25 mouse cellular contexts compared by ENCODE assay signal in the genomic region with DNA sequence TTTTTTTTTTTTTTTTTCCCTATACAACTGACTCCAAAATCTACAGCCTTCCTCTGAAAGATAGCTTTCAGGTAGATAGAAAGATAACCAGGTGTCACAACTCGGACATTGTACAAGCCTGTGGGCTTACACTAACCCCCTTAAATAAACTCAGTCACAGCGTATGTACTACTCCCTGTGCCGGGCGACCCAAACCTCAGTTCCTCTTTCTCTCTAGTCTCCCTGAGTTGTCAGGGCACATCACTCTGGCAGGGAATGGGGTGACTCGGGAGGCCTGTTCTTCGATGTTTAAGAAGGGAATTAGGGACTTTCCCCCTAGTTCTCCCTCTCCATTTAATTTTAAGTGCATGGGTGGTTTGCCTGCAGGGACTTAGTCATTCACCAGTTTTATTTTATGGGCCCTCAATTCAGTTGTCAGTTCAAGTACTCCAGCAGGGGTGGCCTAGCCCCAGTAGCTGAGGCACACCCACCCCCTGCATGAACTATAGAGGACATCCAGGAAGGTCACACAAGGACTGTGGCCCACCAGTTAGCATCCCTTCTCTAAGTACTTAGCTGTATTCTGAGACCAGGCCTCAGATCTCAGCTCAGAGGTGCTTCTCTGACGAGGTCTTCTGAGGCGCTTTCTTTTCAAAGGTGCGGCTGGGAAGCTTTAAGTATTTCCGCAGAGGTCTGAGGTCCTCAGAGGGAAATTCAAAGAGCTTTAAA. TPM values are rescaled to one million over a fixed set of nuclear protein-coding genes. Genes with fewer than 3 reads are reported as not detected.
DNase-seq lines count a peak whose midpoint lies in the region; ATAC-seq and TF ChIP-seq lines count a peak whose summit lies in the region.
"Had no signal": no experiment of that assay in that cellular context is flagged by ENCODE, and none has a peak within 500 bp of the region (broad histone marks: within the 10 kb centered on the region; RNA-seq: fewer than 3 reads in every experiment).

No protein-coding gene starts in this region.

- WGBS in thymus, adult 2 months, result 76% methylated on average over 10 of the region's 10 CpGs

- DNase-seq in spleen, postnatal 36 days (ENCODE audit: low spot score in 2 of 2), result peak; percentile 8 to 19
- no peak for DNase-seq in spleen, adult 12 weeks (ENCODE audit: low spot score)
- DNase-seq in MEL (ENCODE audit: low read depth, low spot score), result peak; percentile 42
- no peak for DNase-seq in yolk sac, embryonic 10.5 days (ENCODE audit: low spot score)
- DNase-seq in thymus, postnatal 25 days, result no peak
- DNase-seq in thymus, adult 2 months, result no peak
- DNase-seq: adrenal gland, postnatal 10 days; cerebellum, adult 2 months; gastrocnemius, postnatal 10 days; heart, adult 2 months; kidney, adult 11 months; kidney, postnatal 36 days; liver, postnatal 0 days; right cerebral cortex, postnatal 14 days; thymus, adult 18-20 months had no signal

- H3K4me3 ChIP-seq in MEL (ENCODE audit: control insufficient read depth in 1 of 2, insufficient read depth in 1 of 2, low read depth in 2 of 2, low read length in 2 of 2), result no peak overlapping the region
- H3K4me3 ChIP-seq in thymus, adult 2 months (ENCODE audit: control insufficient read depth, insufficient read depth, low read length), result no peak overlapping the region
- H3K4me3 ChIP-seq: embryonic facial prominence, embryonic 15.5 days; heart, adult 2 months; hindbrain, embryonic 13.5 days; kidney, embryonic 15.5 days; limb, embryonic 12.5 days; midbrain, embryonic 13.5 days; stomach, embryonic 15.5 days had no signal

- H3K79me2 ChIP-seq in MEL (ENCODE audit: control insufficient read depth, insufficient read depth, low read length, poor library complexity), result peaks cover 26% of the 10 kb centered on the region

- TF ChIP-seq RAD21 in MEL (IDR thresholded peaks at IDR 0.05; ENCODE audit: low read depth, low read length), result no peak

- TF ChIP-seq POLR2A in MEL (IDR thresholded peaks at IDR 0.05; ENCODE audit: control insufficient read depth in 1 of 2, insufficient read depth in 1 of 2, low read depth in 1 of 2, low read length in 2 of 2, poor library complexity in 1 of 2), result no peak
- no peak for TF ChIP-seq POLR2A in thymus, adult 2 months (IDR thresholded peaks at IDR 0.05; ENCODE audit: control insufficient read depth, extremely low read depth, insufficient read depth, low read length, poor library complexity)

- no peak overlapping the region for H3K9ac ChIP-seq in MEL (ENCODE audit: control insufficient read depth, low read depth, low read length, poor library complexity, severe bottlenecking)
- H3K9ac ChIP-seq: embryonic facial prominence, embryonic 15.5 days; hindbrain, embryonic 13.5 days; kidney, embryonic 15.5 days; limb, embryonic 12.5 days; liver, postnatal 0 days; midbrain, embryonic 13.5 days; stomach, embryonic 15.5 days had no signal

- ATAC-seq in hematopoietic stem cell, adult 5-6 weeks (replicated peaks in 1 of 2; ENCODE audit: insufficient read depth in 1 of 2, low FRiP score in 2 of 2, low TSS enrichment in 1 of 2, low read depth in 1 of 2, poor library complexity in 2 of 2, severe bottlenecking in 2 of 2), result peak; percentile 61 to 70
- ATAC-seq: forebrain, embryonic 14.5 days; liver, postnatal 0 days; lung, postnatal 0 days; midbrain, embryonic 13.5 days had no signal

- no peaks in the 10 kb centered on the region for H3K27me3 ChIP-seq in MEL (ENCODE audit: control insufficient read depth in 1 of 2, insufficient read depth in 2 of 2, low read length in 2 of 2)
- no peaks in the 10 kb centered on the region for H3K27me3 ChIP-seq in thymus, adult 2 months (ENCODE audit: control insufficient read depth, insufficient read depth, low read length)
- H3K27me3 ChIP-seq: embryonic facial prominence, embryonic 15.5 days; hindbrain, embryonic 13.5 days; kidney, embryonic 15.5 days; limb, embryonic 12.5 days; midbrain, embryonic 13.5 days; stomach, embryonic 15.5 days had no signal

- no peak for TF ChIP-seq CTCF in MEL (IDR thresholded peaks at IDR 0.05 in 2 of 3, conservative IDR thresholded peaks at IDR 0.05 in 1 of 3; ENCODE audit: control insufficient read depth in 1 of 3, insufficient read depth in 1 of 3, low read depth in 2 of 3, low read length in 3 of 3, poor library complexity in 1 of 3, severe bottlenecking in 1 of 3)
- TF ChIP-seq CTCF in thymus, adult 2 months (IDR thresholded peaks at IDR 0.05; ENCODE audit: borderline replicate concordance, control insufficient read depth, extremely low read depth, insufficient read depth, low read length, poor library complexity), result no peak

- TF ChIP-seq EP300 in MEL (IDR thresholded peaks at IDR 0.05; ENCODE audit: low read depth in 1 of 2, low read length in 2 of 2), result no peak

- peaks cover 2 to 8% of the 10 kb centered on the region in 2 experiments; a peak in 3 of 4 replicates for H3K4me1 ChIP-seq in MEL (ENCODE audit: control insufficient read depth in 1 of 2, insufficient read depth in 2 of 2, low read length in 2 of 2)
- H3K4me1 ChIP-seq in thymus, adult 2 months (replicated peaks; ENCODE audit: control insufficient read depth, insufficient read depth, low read length), result peaks cover 10% of the 10 kb centered on the region

- no peaks in the 10 kb centered on the region for H3K9me3 ChIP-seq in MEL (replicated peaks; ENCODE audit: insufficient read depth, low read length)
- H3K9me3 ChIP-seq: embryonic facial prominence, embryonic 15.5 days; G1E; hindbrain, embryonic 13.5 days; kidney, embryonic 15.5 days; limb, embryonic 12.5 days; midbrain, embryonic 13.5 days; stomach, embryonic 15.5 days had no signal

- peaks cover 2 to 10% of the 10 kb centered on the region in 2 experiments; a peak in 3 of 4 replicates for H3K36me3 ChIP-seq in MEL (ENCODE audit: control insufficient read depth in 1 of 2, insufficient read depth in 2 of 2, low read length in 2 of 2)
- no peaks in the 10 kb centered on the region for H3K36me3 ChIP-seq in thymus, adult 2 months (ENCODE audit: control insufficient read depth, insufficient read depth, low read length)

- no peak overlapping the region for H3K27ac ChIP-seq in MEL (ENCODE audit: control insufficient read depth, low read depth, low read length)
- no peak overlapping the region for H3K27ac ChIP-seq in thymus, adult 2 months (ENCODE audit: control insufficient read depth, insufficient read depth, low read length)
- H3K27ac ChIP-seq: embryonic facial prominence, embryonic 15.5 days; heart, adult 2 months; hindbrain, embryonic 13.5 days; kidney, embryonic 15.5 days; limb, embryonic 12.5 days; midbrain, embryonic 13.5 days; stomach, embryonic 15.5 days had no signal

TF ChIP-seq in MEL, 35 proteins besides CTCF, POLR2A, EP300 and RAD21:
- TF ChIP-seq USF2 (IDR thresholded peaks at IDR 0.05; ENCODE audit: borderline replicate concordance in 1 of 2, insufficient read depth in 1 of 2, low read depth in 1 of 2, low read length in 2 of 2) (no peak), SMC3 (IDR thresholded peaks at IDR 0.05; ENCODE audit: low read depth, low read length) (no peak), GABPA (IDR thresholded peaks at IDR 0.05; ENCODE audit: low read depth, low read length) (no peak), NELFE (IDR thresholded peaks at IDR 0.05; ENCODE audit: low read depth, low read length) (no peak), GATA1 (IDR thresholded peaks at IDR 0.05; ENCODE audit: low read depth, low read length) (no peak), CHD1 (IDR thresholded peaks at IDR 0.05; ENCODE audit: low read depth, low read length) (no peak), TBP (IDR thresholded peaks at IDR 0.05; ENCODE audit: low read depth, low read length) (no peak), MAX (IDR thresholded peaks at IDR 0.05; ENCODE audit: low read length) (no peak), ZC3H11A (IDR thresholded peaks at IDR 0.05; ENCODE audit: low read depth, low read length) (no peak), ELF1 (IDR thresholded peaks at IDR 0.05; ENCODE audit: low read depth, low read length) (no peak), NRF1 (IDR thresholded peaks at IDR 0.05; ENCODE audit: insufficient read depth, low read depth, low read length, poor library complexity, severe bottlenecking) (no peak)

RNA-seq across cellular contexts. Expression of a gene that starts 5.1 kb away (rescaled TPM):
- total RNA-seq in MEL (2012; rRNA removed), result 9.7 and 10.7 TPM in 2 replicates
- 10 to 100 TPM in 1 of 2 experiments, not detected in 1; 19.0 TPM for polyA plus RNA-seq in MEL (2012; ENCODE audit: insufficient read depth in 1 of 2, insufficient read length in 2 of 2, low read depth in 1 of 2, low replicate concordance in 2 of 2, missing spikeins in 1 of 2)
- total RNA-seq in hematopoietic stem cell, adult 5-6 weeks (2017), result 28.0 and 54.4 TPM in 2 replicates
- 23.2 and 24.4 TPM in 2 replicates for polyA plus RNA-seq in thymus, adult 2 months (2012; rRNA removed)

Comparison
In these comparisons a context has a peak if more than half of its experiments do, and no peak if none do; other contexts are left out.
1. DNase-seq: peak in spleen, postnatal 36 days (2 of 2) and MEL (single experiment); none in spleen, adult 12 weeks (single experiment), yolk sac, embryonic 10.5 days (single experiment), thymus, postnatal 25 days (single experiment) and thymus, adult 2 months (single experiment).